24 mouse cellular contexts compared by ENCODE assay signal in the genomic region with DNA sequence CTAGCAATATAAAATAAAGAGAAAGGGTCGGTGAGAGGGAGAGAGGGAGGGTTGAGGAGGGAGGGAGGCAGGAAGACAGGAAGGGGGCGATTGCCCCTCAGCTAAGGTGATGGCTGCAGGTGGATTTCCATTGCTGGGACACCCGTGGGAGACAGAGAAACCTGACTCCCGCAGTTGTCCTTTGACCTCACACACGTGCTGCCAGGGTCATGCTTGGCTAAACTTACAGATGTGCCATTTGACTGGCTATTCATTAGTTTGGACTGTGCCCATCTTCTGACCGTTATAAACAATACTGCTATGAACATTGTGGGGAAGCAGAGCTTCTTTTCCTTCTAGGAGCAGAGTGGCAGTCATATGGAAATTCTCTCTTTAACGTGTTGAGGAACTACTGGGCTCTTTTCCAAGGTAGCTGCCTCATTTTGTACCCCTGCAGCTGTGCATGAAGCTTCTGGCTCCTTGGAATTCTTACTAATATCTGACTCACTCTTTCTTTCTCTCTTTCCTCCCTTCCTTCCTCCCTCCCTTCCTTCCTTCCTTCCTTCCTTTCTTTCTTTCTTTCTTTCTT. TPM values are rescaled to one million over a fixed set of nuclear protein-coding genes. Genes with fewer than 3 reads are reported as not detected.
DNase-seq lines count a peak whose midpoint lies in the region; ATAC-seq and TF ChIP-seq lines count a peak whose summit lies in the region.
"Had no signal": no experiment of that assay in that cellular context is flagged by ENCODE, and none has a peak within 500 bp of the region (broad histone marks: within the 10 kb centered on the region; RNA-seq: fewer than 3 reads in every experiment).

No protein-coding gene starts in this region.

- H3K36me3 ChIP-seq in heart, embryonic 12.5 days: no peaks in the 10 kb centered on the region
- H3K36me3 ChIP-seq in lung, postnatal 0 days (ENCODE audit: insufficient read depth, low read length): no peaks in the 10 kb centered on the region
- no peaks in the 10 kb centered on the region for H3K36me3 ChIP-seq in hindbrain, embryonic 11.5 days (ENCODE audit: control insufficient read depth, insufficient read depth, low read length)
- H3K36me3 ChIP-seq: heart, embryonic 15.5 days; hindbrain, embryonic 10.5 days; neural tube, embryonic 13.5 days had no signal

- H3K27me3 ChIP-seq in heart, embryonic 12.5 days (replicated peaks): peaks cover 11% of the 10 kb centered on the region; the same call in 1 of the 2 replicates
- H3K27me3 ChIP-seq in lung, postnatal 0 days (replicated peaks; ENCODE audit: insufficient read depth, low read length): no peaks in the 10 kb centered on the region
- no peaks in the 10 kb centered on the region for H3K27me3 ChIP-seq in hindbrain, embryonic 11.5 days (ENCODE audit: control insufficient read depth, insufficient read depth, low read length)
- H3K27me3 ChIP-seq: neural tube, embryonic 13.5 days had no signal

- H3K27ac ChIP-seq in heart, embryonic 12.5 days (ENCODE audit: poor library complexity, severe bottlenecking): no peak overlapping the region
- H3K27ac ChIP-seq in lung, postnatal 0 days (ENCODE audit: low read length): no peak overlapping the region
- H3K27ac ChIP-seq in hindbrain, embryonic 11.5 days (ENCODE audit: low read depth, low read length): no peak overlapping the region
- H3K27ac ChIP-seq: heart, embryonic 15.5 days; hindbrain, embryonic 10.5 days; liver, embryonic 14.5 days; neural tube, embryonic 13.5 days had no signal

- DNase-seq in heart, postnatal 10 days: no peak
- peak; percentile 84 for DNase-seq in lung, postnatal 0 days (ENCODE audit: low spot score)
- DNase-seq in lung, postnatal 14 days: no peak
- DNase-seq in kidney, adult 9 months: peak; percentile 86
- no peak for DNase-seq in hindbrain, embryonic 11.5 days (ENCODE audit: low spot score)
- DNase-seq in cerebellum, adult 9-10 months: no peak
- DNase-seq: B cell, adult 2 months; cerebellum, postnatal 10 days; forebrain, postnatal 0 days; heart, adult 11 months; lung, postnatal 10 days; thymus, postnatal 4 days had no signal

- no peak for TF ChIP-seq CTCF in lung, postnatal 0 days (IDR thresholded peaks at IDR 0.05)

- H3K9ac ChIP-seq in heart, embryonic 12.5 days: 0 out of 2 replicates have a peak overlapping the region, but pooled peaks have one; percentile 10
- no peak overlapping the region for H3K9ac ChIP-seq in lung, postnatal 0 days (replicated peaks; ENCODE audit: low read depth)
- H3K9ac ChIP-seq in hindbrain, embryonic 11.5 days (ENCODE audit: low read depth, low read length): no peak overlapping the region
- H3K9ac ChIP-seq: forebrain, postnatal 0 days; heart, embryonic 15.5 days; liver, embryonic 14.5 days; neural tube, embryonic 13.5 days had no signal

- intact Hi-C loops in heart, postnatal 10 days (cut with DNase I): loop anchor here (5.0 kb wide), 1 partner anchor 281 kb away; no protein-coding TSS in a partner anchor

- whole genome bisulfite sequencing in heart, embryonic 12.5 days: 47% methylated on average over 7 of the region's 7 CpGs
- WGBS in lung, postnatal 0 days: 38% methylated on average over 7 of the region's 7 CpGs
- WGBS in hindbrain, embryonic 11.5 days: 53% methylated on average over 7 of the region's 7 CpGs

- H3K4me3 ChIP-seq in heart, embryonic 12.5 days: no peak overlapping the region
- H3K4me3 ChIP-seq in lung, postnatal 0 days (ENCODE audit: low read depth, low read length): no peak overlapping the region
- H3K4me3 ChIP-seq in hindbrain, embryonic 11.5 days (ENCODE audit: low read depth, low read length): no peak overlapping the region
- H3K4me3 ChIP-seq: heart, embryonic 15.5 days; hindbrain, embryonic 10.5 days; neural tube, embryonic 13.5 days had no signal

- peaks cover 8% of the 10 kb centered on the region; the same call in 1 of the 2 replicates for H3K4me1 ChIP-seq in heart, embryonic 12.5 days (replicated peaks)
- H3K4me1 ChIP-seq in lung, postnatal 0 days (ENCODE audit: insufficient read depth, low read depth, low read length): no peaks in the 10 kb centered on the region; the same call in 1 of the 2 replicates
- H3K4me1 ChIP-seq in hindbrain, embryonic 11.5 days (replicated peaks; ENCODE audit: control insufficient read depth, insufficient read depth, low read length): no peaks in the 10 kb centered on the region
- H3K4me1 ChIP-seq: hindbrain, embryonic 10.5 days had no signal

- no peak for TF ChIP-seq EP300 in lung, postnatal 0 days (IDR thresholded peaks at IDR 0.05)

- no peak overlapping the region for H3K4me2 ChIP-seq in heart, embryonic 12.5 days
- no peak overlapping the region for H3K4me2 ChIP-seq in lung, postnatal 0 days (replicated peaks; ENCODE audit: low read depth, low read length)
- no peak overlapping the region for H3K4me2 ChIP-seq in hindbrain, embryonic 11.5 days (replicated peaks; ENCODE audit: low read depth, low read length)
- H3K4me2 ChIP-seq: heart, embryonic 15.5 days; neural tube, embryonic 13.5 days had no signal

- no peaks in the 10 kb centered on the region for H3K9me3 ChIP-seq in heart, embryonic 12.5 days (replicated peaks)
- no peaks in the 10 kb centered on the region for H3K9me3 ChIP-seq in lung, postnatal 0 days (ENCODE audit: low read length)
- H3K9me3 ChIP-seq in hindbrain, embryonic 11.5 days (ENCODE audit: control insufficient read depth, low read length): no peaks in the 10 kb centered on the region
- H3K9me3 ChIP-seq: heart, embryonic 15.5 days; hindbrain, embryonic 10.5 days; neural tube, embryonic 13.5 days had no signal

- ATAC-seq in heart, embryonic 12.5 days (ENCODE audit: insufficient number of reproducible peaks, low FRiP score): no peak
- no peak for ATAC-seq in lung, postnatal 0 days
- ATAC-seq in hindbrain, embryonic 11.5 days (ENCODE audit: low FRiP score): no peak
- ATAC-seq: forebrain, postnatal 0 days had no signal

RNA-seq across cellular contexts. Expression of a gene that starts 3.7 kb away (rescaled TPM):
- not detected in 2 replicates for polyA plus RNA-seq in heart, embryonic 12.5 days (2016; fragmentation: Nextera tagmentation; extraction: Ambion mirVana)
- total RNA-seq in heart, postnatal 10 days (2021): not detected
- polyA plus RNA-seq in lung, postnatal 0 days (2015; fragmentation: Nextera tagmentation; extraction: Ambion mirVana): 0.17 TPM in 1 of 2 replicates, not detected in the other
- not detected in 2 replicates for polyA plus RNA-seq in hindbrain, embryonic 11.5 days (2014; fragmentation: Nextera tagmentation; extraction: Ambion mirVana)
- total RNA-seq: adrenal gland, postnatal 4 days; forebrain, postnatal 0 days; gastrocnemius, adult 8-10 months; layer of hippocampus, postnatal 25 days; left cerebral cortex, postnatal 36 days; megakaryocyte-erythroid progenitor cell, adult 5-6 weeks; monocyte, adult 5-6 weeks had no signal
- polyA plus RNA-seq: forebrain, postnatal 0 days; heart, embryonic 15.5 days; hindbrain, embryonic 10.5 days; liver, embryonic 14.5 days; testis, adult 2 months had no signal

RNA-seq across cellular contexts. Expression of a gene that starts 13.1 kb away (rescaled TPM):
- polyA plus RNA-seq in heart, embryonic 12.5 days (2016; fragmentation: Nextera tagmentation; extraction: Ambion mirVana): not detected in 2 replicates
- not detected for total RNA-seq in heart, postnatal 10 days (2021)
- polyA plus RNA-seq in lung, postnatal 0 days (2015; fragmentation: Nextera tagmentation; extraction: Ambion mirVana): not detected in 2 replicates
- not detected in 2 replicates for polyA plus RNA-seq in hindbrain, embryonic 11.5 days (2014; fragmentation: Nextera tagmentation; extraction: Ambion mirVana)
- total RNA-seq: adrenal gland, postnatal 4 days; forebrain, postnatal 0 days; gastrocnemius, adult 8-10 months; layer of hippocampus, postnatal 25 days; left cerebral cortex, postnatal 36 days; megakaryocyte-erythroid progenitor cell, adult 5-6 weeks; monocyte, adult 5-6 weeks had no signal
- polyA plus RNA-seq: forebrain, postnatal 0 days; heart, embryonic 15.5 days; hindbrain, embryonic 10.5 days; liver, embryonic 14.5 days; neural tube, embryonic 13.5 days; testis, adult 2 months had no signal

RNA-seq across cellular contexts. Expression of a gene that starts 13.3 kb away (rescaled TPM):
- polyA plus RNA-seq in heart, embryonic 12.5 days (2016; fragmentation: Nextera tagmentation; extraction: Ambion mirVana): 0.96 and 1.0 TPM in 2 replicates
- total RNA-seq in heart, postnatal 10 days (2021): 1 to 10 TPM; 4.5 to 6.1 TPM
- 11.8 and 19.3 TPM in 2 replicates for polyA plus RNA-seq in lung, postnatal 0 days (2015; fragmentation: Nextera tagmentation; extraction: Ambion mirVana)
- 0.17 and 0.19 TPM in 2 replicates for polyA plus RNA-seq in hindbrain, embryonic 11.5 days (2014; fragmentation: Nextera tagmentation; extraction: Ambion mirVana)
- total RNA-seq: megakaryocyte-erythroid progenitor cell, adult 5-6 weeks; monocyte, adult 5-6 weeks had no signal

RNA-seq across cellular contexts. Expression of a gene that starts 16.1 kb away (rescaled TPM):
- polyA plus RNA-seq in heart, embryonic 12.5 days (2016; fragmentation: Nextera tagmentation; extraction: Ambion mirVana): 0.15 and 0.35 TPM in 2 replicates
- 1 to 10 TPM; 4.2 to 5.1 TPM for total RNA-seq in heart, postnatal 10 days (2021)
- polyA plus RNA-seq in lung, postnatal 0 days (2015; fragmentation: Nextera tagmentation; extraction: Ambion mirVana): 5.7 and 8.1 TPM in 2 replicates
- polyA plus RNA-seq in hindbrain, embryonic 11.5 days (2014; fragmentation: Nextera tagmentation; extraction: Ambion mirVana): 0.06 TPM in 1 of 2 replicates, not detected in the other
- total RNA-seq: megakaryocyte-erythroid progenitor cell, adult 5-6 weeks; monocyte, adult 5-6 weeks had no signal
- polyA plus RNA-seq: hindbrain, embryonic 10.5 days; neural tube, embryonic 13.5 days had no signal

RNA-seq across cellular contexts. Expression of a gene that starts 44.8 kb away (rescaled TPM):
- 3.8 and 3.9 TPM in 2 replicates for polyA plus RNA-seq in heart, embryonic 12.5 days (2016; fragmentation: Nextera tagmentation; extraction: Ambion mirVana)
- under 1 TPM; 0.25 to 0.26 TPM for total RNA-seq in heart, postnatal 10 days (2021)
- polyA plus RNA-seq in lung, postnatal 0 days (2015; fragmentation: Nextera tagmentation; extraction: Ambion mirVana): 2.5 TPM in 2 replicates
- polyA plus RNA-seq in hindbrain, embryonic 11.5 days (2014; fragmentation: Nextera tagmentation; extraction: Ambion mirVana): 2.2 and 2.4 TPM in 2 replicates
- total RNA-seq: forebrain, postnatal 0 days had no signal

Comparison
In these comparisons a context has a peak if more than half of its experiments do, and no peak if none do; other contexts are left out.
1. DNase-seq: peak in lung, postnatal 0 days (single experiment) and kidney, adult 9 months (single experiment); none in heart, postnatal 10 days (0 of 2), lung, postnatal 14 days (single experiment), hindbrain, embryonic 11.5 days (single experiment) and cerebellum, adult 9-10 months (single experiment).